Mouse (Mus musculus) adrenal gland, postnatal 10 days (tissue): ENCODE results near the gene Adh7. TPM values are rescaled to one million over a fixed set of nuclear protein-coding genes. Genes with fewer than 3 reads are reported as not detected.

Experiments
- DNase-seq: peaks from one replicate; pipeline ENCODE4 v3.0.0; 2021; ENCODE audit warnings: mixed read lengths
- total RNA-seq, 2 experiments: library from RNA; stranded (reverse); gene quantifications; 2 replicates each; pipeline ENCODE4 v1.2.3; 2021

Adh7 gene
- total RNA-seq, 2 experiments from 2014 or later = 10.8 to 23.5 TPM

GRCm38 (mm10) chr3:138224363-138224954 lies 6.9 kb downstream of the Adh7 start:
- no peak for DNase-seq

GRCm38 (mm10) chr3:138225331-138225730 lies 7.8 kb downstream of the Adh7 start:
- DNase-seq = no peak

GRCm38 (mm10) chr3:138225853-138226252 lies 8.3 kb downstream of the Adh7 start:
- DNase-seq = peak; percentile 46

GRCm38 (mm10) chr3:138226476-138226875 lies 8.9 kb downstream of the Adh7 start:
- no peak for DNase-seq

GRCm38 (mm10) chr3:138227082-138227481 lies 9.5 kb downstream of the Adh7 start:
- no peak for DNase-seq

GRCm38 (mm10) chr3:138227782-138228181 lies 10.2 kb downstream of the Adh7 start:
- DNase-seq = no peak

GRCm38 (mm10) chr3:138229448-138229847 lies 11.9 kb downstream of the Adh7 start:
- DNase-seq = no peak

- DNase-seq = peak; percentile 60
Measured at GRCm38 (mm10) chr3:138230266-138230665, 12.7 kb downstream of the Adh7 start.

- no peak for DNase-seq
Measured at GRCm38 (mm10) chr3:138231531-138231930, 14.0 kb downstream of the Adh7 start.

GRCm38 (mm10) chr3:138236546-138237163 lies 19.1 kb downstream of the Adh7 start:
- no peak for DNase-seq

GRCm38 (mm10) chr3:138238046-138238445 lies 20.5 kb downstream of the Adh7 start:
- no peak for DNase-seq

- DNase-seq = no peak
Measured at GRCm38 (mm10) chr3:138239461-138239860, 21.9 kb downstream of the Adh7 start.

- DNase-seq = no peak
Measured at GRCm38 (mm10) chr3:138240411-138240810, 22.9 kb downstream of the Adh7 start.

- no peak for DNase-seq
Measured at GRCm38 (mm10) chr3:138240942-138241341, 23.4 kb downstream of the Adh7 start.

GRCm38 (mm10) chr3:138241371-138241770 lies 23.8 kb downstream of the Adh7 start:
- DNase-seq = no peak

GRCm38 (mm10) chr3:138242021-138242726 lies 24.6 kb downstream of the Adh7 start:
- no peak for DNase-seq

- no peak for DNase-seq
Measured at GRCm38 (mm10) chr3:138242933-138243332, 25.4 kb downstream of the Adh7 start.

- DNase-seq = no peak
Measured at GRCm38 (mm10) chr3:138244338-138244874, 26.8 kb downstream of the Adh7 start.

GRCm38 (mm10) chr3:138246511-138247020 lies 29.0 kb downstream of the Adh7 start:
- no peak for DNase-seq

- DNase-seq = no peak
Measured at GRCm38 (mm10) chr3:138247241-138247640, 29.7 kb downstream of the Adh7 start.

- no peak for DNase-seq
Measured at GRCm38 (mm10) chr3:138248011-138248410, 30.5 kb downstream of the Adh7 start.

- DNase-seq = no peak
Measured at GRCm38 (mm10) chr3:138248746-138249145, 31.2 kb downstream of the Adh7 start.

- DNase-seq = no peak
Measured at GRCm38 (mm10) chr3:138251156-138251555, 33.6 kb downstream of the Adh7 start.
